9 mouse cellular contexts compared by ENCODE assay signal in genomic region chr6:114930038-114930591, GRCm38 (mm10). TPM values are rescaled to one million over a fixed set of nuclear protein-coding genes. Genes with fewer than 3 reads are reported as not detected.
DNase-seq lines count a peak whose midpoint lies in the region; ATAC-seq lines count a peak whose summit lies in the region.
"Had no signal": no experiment of that assay in that cellular context is flagged by ENCODE, and none has a peak within 500 bp of the region (broad histone marks: within the 10 kb centered on the region; RNA-seq: fewer than 3 reads in every experiment).

No protein-coding gene starts in this region.

- WGBS in limb, embryonic 10.5 days = 31% methylated on average over 11 of the region's 11 CpGs
- 23% methylated on average over 11 of the region's 11 CpGs for WGBS in neural tube, embryonic 13.5 days
- 44% methylated on average over 11 of the region's 11 CpGs for WGBS in forebrain, embryonic 16.5 days

- no peak overlapping the region for H3K9ac ChIP-seq in neural tube, embryonic 13.5 days
- H3K9ac ChIP-seq in forebrain, embryonic 16.5 days (replicated peaks; ENCODE audit: low read depth, low read length) = no peak overlapping the region
- H3K9ac ChIP-seq: limb, embryonic 15.5 days had no signal

- H3K27ac ChIP-seq in limb, embryonic 10.5 days = peak overlapping the region; percentile 44; the same call in 1 of the 2 replicates
- no peak overlapping the region for H3K27ac ChIP-seq in neural tube, embryonic 13.5 days (replicated peaks)
- H3K27ac ChIP-seq in forebrain, embryonic 16.5 days (ENCODE audit: low read length) = no peak overlapping the region

- peak overlapping the region; percentile 27; the same call in 1 of the 2 replicates for H3K4me2 ChIP-seq in neural tube, embryonic 13.5 days
- H3K4me2 ChIP-seq in forebrain, embryonic 16.5 days (ENCODE audit: low read length) = no peak overlapping the region

- peak overlapping the region; percentile 23 for H3K4me3 ChIP-seq in limb, embryonic 10.5 days
- no peak overlapping the region for H3K4me3 ChIP-seq in neural tube, embryonic 13.5 days
- no peak overlapping the region for H3K4me3 ChIP-seq in forebrain, embryonic 16.5 days (replicated peaks; ENCODE audit: low read length)
- H3K4me3 ChIP-seq: limb, embryonic 15.5 days had no signal

- peak; percentile 78 for ATAC-seq in common myeloid progenitor, adult 5-6 weeks (replicated peaks; ENCODE audit: low read depth, poor library complexity, severe bottlenecking)
- ATAC-seq in neural tube, embryonic 13.5 days (ENCODE audit: low read depth) = no peak
- ATAC-seq in forebrain, embryonic 16.5 days = no peak

- peaks cover 37% of the 10 kb centered on the region for H3K4me1 ChIP-seq in limb, embryonic 10.5 days
- peaks cover 29% of the 10 kb centered on the region for H3K4me1 ChIP-seq in neural tube, embryonic 13.5 days (replicated peaks)
- H3K4me1 ChIP-seq in forebrain, embryonic 16.5 days (replicated peaks; ENCODE audit: control insufficient read depth, insufficient read depth, low read length) = peaks cover 27% of the 10 kb centered on the region

- no peaks in the 10 kb centered on the region for H3K36me3 ChIP-seq in limb, embryonic 10.5 days
- no peaks in the 10 kb centered on the region for H3K36me3 ChIP-seq in neural tube, embryonic 13.5 days
- no peaks in the 10 kb centered on the region for H3K36me3 ChIP-seq in forebrain, embryonic 16.5 days (ENCODE audit: control insufficient read depth, insufficient read depth)
- H3K36me3 ChIP-seq: limb, embryonic 15.5 days had no signal

- no peaks in the 10 kb centered on the region; the same call in 1 of the 2 replicates for H3K27me3 ChIP-seq in limb, embryonic 10.5 days (ENCODE audit: low read depth, poor library complexity, severe bottlenecking)
- H3K27me3 ChIP-seq in neural tube, embryonic 13.5 days = no peaks in the 10 kb centered on the region; the same call in 1 of the 2 replicates
- H3K27me3 ChIP-seq in forebrain, embryonic 16.5 days (replicated peaks; ENCODE audit: control insufficient read depth, insufficient read depth, low read length) = no peaks in the 10 kb centered on the region
- H3K27me3 ChIP-seq: limb, embryonic 15.5 days had no signal

- DNase-seq in embryo, embryonic 10.5 days (ENCODE audit: low spot score) = peak; percentile 31
- no peak for DNase-seq in embryo, embryonic 10 days (ENCODE audit: low spot score)
- peak; percentile 78 to 82 for DNase-seq in B cell, adult 2 months
- DNase-seq in limb, embryonic 10.5 days (ENCODE audit: low spot score) = peak; percentile 41
- no peak for DNase-seq in gastrocnemius, adult 8-10 months (ENCODE audit: low spot score in 2 of 2)

- H3K9me3 ChIP-seq in limb, embryonic 10.5 days (replicated peaks) = peaks cover 3% of the 10 kb centered on the region; the same call in 1 of the 2 replicates
- no peaks in the 10 kb centered on the region for H3K9me3 ChIP-seq in neural tube, embryonic 13.5 days
- H3K9me3 ChIP-seq in forebrain, embryonic 16.5 days (ENCODE audit: control insufficient read depth, low read length) = peaks cover 3% of the 10 kb centered on the region; the same call in 1 of the 2 replicates
- H3K9me3 ChIP-seq: limb, embryonic 15.5 days had no signal

RNA-seq across cellular contexts. Expression of gene Vgll4, which starts 39.7 kb away (rescaled TPM):
- total RNA-seq in common myeloid progenitor, adult 5-6 weeks (2017) = 39.9 and 40.6 TPM in 2 replicates
- polyA plus RNA-seq in limb, embryonic 10.5 days (2016; fragmentation: Nextera tagmentation; extraction: Ambion mirVana) = 114 and 129 TPM in 2 replicates
- polyA plus RNA-seq in neural tube, embryonic 13.5 days (2015; fragmentation: Nextera tagmentation; extraction: Ambion mirVana) = 60.6 and 65.2 TPM in 2 replicates
- 10 to 100 TPM; 17.5 to 30.1 (median 21.6) TPM for total RNA-seq in gastrocnemius, adult 8-10 months (2022)
- 74.3 and 79.0 TPM in 2 replicates for polyA plus RNA-seq in forebrain, embryonic 16.5 days (2015; fragmentation: Nextera tagmentation; extraction: Ambion mirVana)

Comparison
In these comparisons a context has a peak if more than half of its experiments do, and no peak if none do; other contexts are left out.
1. DNase-seq: peak in embryo, embryonic 10.5 days (single experiment), B cell, adult 2 months (2 of 2) and limb, embryonic 10.5 days (single experiment); none in embryo, embryonic 10 days (single experiment) and gastrocnemius, adult 8-10 months (0 of 2).